Mouse (Mus musculus) heart, postnatal 0 days (tissue): ENCODE measurements at regions not wholly inside any gene's neighbourhood (a gene's known extent, or its start where the extent isn't known, plus 50 kb on each side); places are given as distances from the start of the nearest gene placed in this dataset.

Source experiments
- CTCF ChIP-seq: IDR thresholded peaks from 2 replicates; pipeline ENCODE4 v1.5.1; 2016; ENCODE audit warnings: antibody characterized with exemption, control low read depth, low read depth
- EP300 ChIP-seq: IDR thresholded peaks from 2 replicates; pipeline ENCODE4 v1.6.1; 2016; ENCODE audit warnings: antibody characterized with exemption, low read depth

- TF ChIP-seq CTCF = no peak
- no peak for TF ChIP-seq EP300
Measured at GRCm38 (mm10) chr7:95143037-95143436, 1028.0 kb upstream of the Tenm4 start.
